ENCODE assay signal across 8 mouse cellular contexts in genomic region chr19:47302191-47302852, GRCm38 (mm10).
DNase-seq lines count a peak whose midpoint lies in the region; ATAC-seq lines count a peak whose summit lies in the region.
"Had no signal": no experiment of that assay in that cellular context is flagged by ENCODE, and none has a peak within 500 bp of the region (broad histone marks: within the 10 kb centered on the region; RNA-seq: fewer than 3 reads in every experiment).

No protein-coding gene starts in this region.

- H3K4me3 ChIP-seq in embryonic facial prominence, embryonic 13.5 days = no peak overlapping the region
- H3K4me3 ChIP-seq in hindbrain, embryonic 15.5 days = no peak overlapping the region
- no peak overlapping the region for H3K4me3 ChIP-seq in limb, embryonic 15.5 days
- H3K4me3 ChIP-seq in neural tube, embryonic 14.5 days (ENCODE audit: low read depth, low read length) = no peak overlapping the region
- H3K4me3 ChIP-seq: megakaryocyte, embryonic 14.5 days had no signal

- H3K27ac ChIP-seq in embryonic facial prominence, embryonic 13.5 days = peak overlapping the region; percentile 91
- peak overlapping the region; percentile 43 for H3K27ac ChIP-seq in hindbrain, embryonic 15.5 days (replicated peaks)
- H3K27ac ChIP-seq in limb, embryonic 15.5 days = peak overlapping the region; percentile 76
- H3K27ac ChIP-seq in neural tube, embryonic 14.5 days (ENCODE audit: low read depth, low read length) = peak overlapping the region; percentile 4

- ATAC-seq in embryonic facial prominence, embryonic 13.5 days (ENCODE audit: insufficient number of reproducible peaks, insufficient read depth, low FRiP score, low TSS enrichment, low read depth) = no peak; the same call in 1 of the 2 replicates
- ATAC-seq in hindbrain, embryonic 15.5 days (ENCODE audit: low FRiP score, low read depth) = 0 out of 2 replicates have a peak, but pooled peaks have one; percentile 19
- ATAC-seq in limb, embryonic 15.5 days (ENCODE audit: insufficient number of reproducible peaks, low FRiP score, low TSS enrichment, low read depth) = no peak
- peak; percentile 38; the same call in 1 of the 2 replicates for ATAC-seq in neural tube, embryonic 14.5 days (ENCODE audit: low read depth)

- H3K27me3 ChIP-seq in embryonic facial prominence, embryonic 13.5 days = no peaks in the 10 kb centered on the region
- H3K27me3 ChIP-seq in hindbrain, embryonic 15.5 days = no peaks in the 10 kb centered on the region
- H3K27me3 ChIP-seq in limb, embryonic 15.5 days = no peaks in the 10 kb centered on the region
- no peaks in the 10 kb centered on the region for H3K27me3 ChIP-seq in neural tube, embryonic 14.5 days (ENCODE audit: control insufficient read depth, insufficient read depth, low read length)

- peaks cover 76% of the 10 kb centered on the region for H3K4me1 ChIP-seq in embryonic facial prominence, embryonic 13.5 days
- peaks cover 20% of the 10 kb centered on the region for H3K4me1 ChIP-seq in hindbrain, embryonic 15.5 days (replicated peaks)
- H3K4me1 ChIP-seq in limb, embryonic 15.5 days = peaks cover 75% of the 10 kb centered on the region
- H3K4me1 ChIP-seq in neural tube, embryonic 14.5 days (ENCODE audit: control insufficient read depth, insufficient read depth, low read length) = peaks cover 12% of the 10 kb centered on the region
- H3K4me1 ChIP-seq: megakaryocyte, embryonic 14.5 days had no signal

- H3K9ac ChIP-seq in embryonic facial prominence, embryonic 13.5 days = peak overlapping the region; percentile 54
- H3K9ac ChIP-seq in hindbrain, embryonic 15.5 days = no peak overlapping the region
- H3K9ac ChIP-seq in limb, embryonic 15.5 days = no peak overlapping the region
- H3K9ac ChIP-seq in neural tube, embryonic 14.5 days (replicated peaks; ENCODE audit: low read depth, low read length) = no peak overlapping the region

- no peaks in the 10 kb centered on the region for H3K9me3 ChIP-seq in embryonic facial prominence, embryonic 13.5 days
- H3K9me3 ChIP-seq in hindbrain, embryonic 15.5 days = no peaks in the 10 kb centered on the region
- no peaks in the 10 kb centered on the region for H3K9me3 ChIP-seq in limb, embryonic 15.5 days
- H3K9me3 ChIP-seq in neural tube, embryonic 14.5 days (ENCODE audit: control insufficient read depth, low read length) = no peaks in the 10 kb centered on the region
- H3K9me3 ChIP-seq: megakaryocyte, embryonic 14.5 days had no signal

- peaks cover 73% of the 10 kb centered on the region for H3K36me3 ChIP-seq in embryonic facial prominence, embryonic 13.5 days
- H3K36me3 ChIP-seq in hindbrain, embryonic 15.5 days = no peaks in the 10 kb centered on the region
- H3K36me3 ChIP-seq in limb, embryonic 15.5 days = peaks cover 48% of the 10 kb centered on the region
- no peaks in the 10 kb centered on the region; the same call in 1 of the 2 replicates for H3K36me3 ChIP-seq in neural tube, embryonic 14.5 days (ENCODE audit: control insufficient read depth, insufficient read depth, low read length)

- H3K4me2 ChIP-seq in embryonic facial prominence, embryonic 13.5 days = peak overlapping the region; percentile 36
- no peak overlapping the region for H3K4me2 ChIP-seq in hindbrain, embryonic 15.5 days
- H3K4me2 ChIP-seq in limb, embryonic 15.5 days = 0 out of 2 replicates have a peak overlapping the region, but pooled peaks have one; percentile 15
- no peak overlapping the region for H3K4me2 ChIP-seq in neural tube, embryonic 14.5 days (ENCODE audit: low read depth, low read length)

- peak; percentile 54 for DNase-seq in adrenal gland, postnatal 25 days
- no peak for DNase-seq in urinary bladder, postnatal 4 days (ENCODE audit: low spot score in 2 of 2)
- no peak for DNase-seq in layer of hippocampus, adult 8-10 months (ENCODE audit: low spot score in 2 of 2)

- WGBS in embryonic facial prominence, embryonic 13.5 days = 50% methylated on average over 21 of the region's 21 CpGs
- 50% methylated on average over 21 of the region's 21 CpGs for WGBS in hindbrain, embryonic 15.5 days
- 60% methylated on average over 21 of the region's 21 CpGs for WGBS in limb, embryonic 15.5 days
- WGBS in neural tube, embryonic 14.5 days = 64% methylated on average over 21 of the region's 21 CpGs

Comparison
In these comparisons a context has a peak if more than half of its experiments do, and no peak if none do; other contexts are left out.
1. ATAC-seq: peak in hindbrain, embryonic 15.5 days (single experiment) and neural tube, embryonic 14.5 days (single experiment); none in embryonic facial prominence, embryonic 13.5 days (single experiment) and limb, embryonic 15.5 days (single experiment).
2. H3K27ac ChIP-seq: peak in every context shown above with its lines; median percentile 91 in embryonic facial prominence, embryonic 13.5 days; 76 in limb, embryonic 15.5 days; 43 in hindbrain, embryonic 15.5 days; 4 in neural tube, embryonic 14.5 days.
3. H3K4me2 ChIP-seq: peak in embryonic facial prominence, embryonic 13.5 days (single experiment) and limb, embryonic 15.5 days (single experiment); none in hindbrain, embryonic 15.5 days (single experiment) and neural tube, embryonic 14.5 days (single experiment).